Mouse (Mus musculus) embryonic facial prominence, embryonic 15.5 days (tissue): Measurements from ENCODE around the gene Smchd1. TPM values are rescaled to one million over a fixed set of nuclear protein-coding genes. Genes with fewer than 3 reads are reported as not detected.
"Not testable (repeated sequence)": the region's sequence is repeated elsewhere in the genome, so short reads cannot be mapped to it uniquely, and the experiment has no call there.

Experiments used
- ATAC-seq: fragments of 200-750 bp; cut with Nextera tagmentation; 2 replicates; pipeline ENCODE4 v1.8.0; 2017; ENCODE audit warnings: low read depth, moderate TSS enrichment; ENCODE audit not compliant: insufficient number of reproducible peaks, low FRiP score, low TSS enrichment
- H3K27ac ChIP-seq: fragments of 300-500 bp; sonication (generic); replicated peaks from 2 replicates; pipeline ENCODE4 v1.5.1; 2015; ENCODE audit warnings: mild to moderate bottlenecking, inconsistent platforms
- H3K27me3 ChIP-seq: fragments of 300-500 bp; sonication (generic); 2 replicates; pipeline ENCODE4 v1.6.1; 2015; ENCODE audit warnings: inconsistent platforms
- H3K36me3 ChIP-seq: fragments of 300-500 bp; sonication (generic); 2 replicates; pipeline ENCODE4 v1.6.1; 2015; ENCODE audit warnings: mild to moderate bottlenecking, inconsistent platforms
- H3K4me1 ChIP-seq: fragments of 300-500 bp; sonication (generic); 2 replicates; pipeline ENCODE4 v1.6.1; 2015; ENCODE audit warnings: inconsistent platforms
- H3K4me2 ChIP-seq: fragments of 300-500 bp; sonication (generic); replicated peaks from 2 replicates; pipeline ENCODE4 v1.6.1; 2015; ENCODE audit warnings: mild to moderate bottlenecking, inconsistent platforms
- H3K4me3 ChIP-seq: fragments of 300-500 bp; sonication (generic); replicated peaks from 2 replicates; pipeline ENCODE4 v1.5.1; 2015; ENCODE audit warnings: mild to moderate bottlenecking, inconsistent platforms
- H3K9ac ChIP-seq: fragments of 300-500 bp; sonication (generic); 2 replicates; pipeline ENCODE4 v1.6.1; 2015; ENCODE audit warnings: inconsistent platforms
- H3K9me3 ChIP-seq: fragments of 300-500 bp; sonication (generic); replicated peaks from 2 replicates; pipeline ENCODE4 v1.6.1; 2016; ENCODE audit warnings: inconsistent platforms
- WGBS: fragments of 180-500 bp; shearing (Covaris S2); methylation state at CpG from one replicate; pipeline ENCODE4 v1.1.7; 2015; 5-methylcytosine and 5-hydroxymethylcytosine counted together
- polyA plus RNA-seq: library from polyadenylated mRNA; unstranded; fragments of >200 nt; fragmentation: Nextera tagmentation; extraction: Ambion mirVana; gene quantifications from 2 replicates; pipeline ENCODE4 v1.2.1, GENCODE M21; 2015

Smchd1 gene
- polyA plus RNA-seq, 1 experiment from 2014 or later: 58.8 TPM

GRCm38 (mm10) chr17:71483418-71484060, 8.4 kb upstream of the Smchd1 start:
- no peak for ATAC-seq
- Histone ChIP-seq H3K27me3 (no peaks in the 10 kb centered on the region), H3K4me3 (no peak overlapping the region), H3K4me2 (no peak overlapping the region), H3K4me1 (peaks cover 15% of the 10 kb centered on the region), H3K36me3 (no peaks in the 10 kb centered on the region), H3K9me3 (no peaks in the 10 kb centered on the region), H3K9ac (no peak overlapping the region), H3K27ac (no peak overlapping the region)
- 79% methylated on average over 7 of the region's 7 CpGs for WGBS

GRCm38 (mm10) chr17:71479381-71479901, 4.3 kb upstream of the Smchd1 start:
- Histone ChIP-seq H3K4me2 (no peak overlapping the region), H3K36me3 (no peaks in the 10 kb centered on the region), H3K9me3 (no peaks in the 10 kb centered on the region), H3K9ac (no peak overlapping the region), H3K4me3 (no peak overlapping the region), H3K4me1 (no peaks in the 10 kb centered on the region), H3K27me3 (no peaks in the 10 kb centered on the region), H3K27ac (no peak overlapping the region)
- WGBS: 46% methylated on average over 5 of the region's 5 CpGs
- no peak for ATAC-seq

DNA sequence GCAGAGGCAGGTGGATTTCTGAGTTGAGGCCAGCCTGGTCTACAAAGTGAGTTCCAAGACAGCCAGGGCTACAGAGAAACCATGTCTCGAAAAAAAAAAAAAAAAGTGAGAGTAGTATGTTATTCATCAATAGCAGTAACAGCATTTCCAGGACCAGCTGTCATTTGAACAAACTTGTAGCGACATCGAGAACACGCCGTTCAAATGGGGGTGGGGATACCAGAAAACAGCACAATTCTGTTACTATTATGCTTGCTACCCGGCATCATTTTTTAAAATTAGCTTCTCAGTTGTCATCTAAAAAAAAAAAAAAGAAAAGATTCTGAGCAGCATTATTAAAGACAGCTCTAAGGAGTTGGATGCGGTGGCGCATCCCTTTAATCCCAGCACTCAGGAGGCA, 2.3 kb upstream of the Smchd1 start:
- H3K9ac ChIP-seq: no peak overlapping the region
- WGBS: 97% methylated on average over 8 of the region's 8 CpGs
- ATAC-seq: no peak
- H3K27ac ChIP-seq: no peak overlapping the region
- no peak overlapping the region for H3K4me3 ChIP-seq
- H3K27me3 ChIP-seq: no peaks in the 10 kb centered on the region
- no peaks in the 10 kb centered on the region for H3K9me3 ChIP-seq
- H3K4me2 ChIP-seq: no peak overlapping the region
- H3K36me3 ChIP-seq: no peaks in the 10 kb centered on the region
- H3K4me1 ChIP-seq: peaks cover 6% of the 10 kb centered on the region

DNA sequence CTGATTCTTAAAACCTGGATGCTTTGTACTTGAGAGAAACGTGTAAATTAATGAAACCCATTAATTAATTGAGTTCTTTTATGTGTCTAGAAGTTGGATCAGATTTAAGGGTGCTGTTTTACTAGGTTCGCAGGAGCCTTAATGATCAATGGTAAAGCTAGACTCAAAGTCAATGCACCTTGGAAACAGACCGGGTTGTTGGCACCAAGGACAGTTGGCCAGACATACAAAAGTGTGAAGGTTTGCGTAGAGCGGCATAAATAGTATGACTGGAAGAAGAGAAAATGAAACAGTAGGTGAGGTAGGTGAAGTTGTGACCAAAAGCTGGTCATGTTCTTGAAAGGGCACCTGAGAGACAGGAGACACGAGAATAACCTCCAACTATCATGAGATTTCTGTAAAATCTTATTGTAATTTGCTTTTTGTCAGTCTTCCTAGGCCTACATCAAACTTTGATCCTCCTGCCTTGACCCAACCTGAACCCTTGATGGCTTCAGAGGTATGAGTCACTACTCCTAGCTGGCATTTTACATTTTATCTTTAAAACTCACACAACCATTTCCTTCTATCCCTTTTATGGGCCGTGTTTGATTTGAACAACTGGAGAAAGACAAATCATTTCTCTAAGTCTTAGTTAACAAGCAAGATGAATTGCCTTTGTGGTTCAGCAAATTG, 1.3 kb upstream of the Smchd1 start:
- no peaks in the 10 kb centered on the region for H3K27me3 ChIP-seq
- no peaks in the 10 kb centered on the region for H3K36me3 ChIP-seq
- no peaks in the 10 kb centered on the region for H3K9me3 ChIP-seq
- no peak overlapping the region for H3K9ac ChIP-seq
- peaks cover 6% of the 10 kb centered on the region for H3K4me1 ChIP-seq
- 75% methylated on average over 7 of the region's 7 CpGs for WGBS
- peak overlapping the region; percentile 94 for H3K4me3 ChIP-seq
- no peak for ATAC-seq
- H3K27ac ChIP-seq: peak overlapping the region; percentile 99; the same call in 1 of the 2 replicates
- H3K4me2 ChIP-seq: peak overlapping the region; percentile 74

GRCm38 (mm10) chr17:71475705-71476089, 554 bp upstream of the Smchd1 start:
- H3K9ac ChIP-seq: peak overlapping the region; percentile 86
- no peaks in the 10 kb centered on the region for H3K27me3 ChIP-seq
- peak overlapping the region; percentile 99 for H3K27ac ChIP-seq
- peak; percentile 56 for ATAC-seq
- WGBS: under 1% methylated on average over 31 of the region's 31 CpGs
- H3K9me3 ChIP-seq: no peaks in the 10 kb centered on the region
- H3K4me3 ChIP-seq: peak overlapping the region; percentile 94
- H3K4me1 ChIP-seq: peaks cover 6% of the 10 kb centered on the region
- H3K36me3 ChIP-seq: no peaks in the 10 kb centered on the region
- peak overlapping the region; percentile 74 for H3K4me2 ChIP-seq

- peak overlapping the region; percentile 94 for H3K4me3 ChIP-seq
- H3K4me1 ChIP-seq: peaks cover 6% of the 10 kb centered on the region
- WGBS: 13% methylated on average over 8 of the region's 8 CpGs
- H3K27ac ChIP-seq: no peak overlapping the region
- no peaks in the 10 kb centered on the region for H3K27me3 ChIP-seq
- no peaks in the 10 kb centered on the region for H3K9me3 ChIP-seq
- H3K9ac ChIP-seq: peak overlapping the region; percentile 86; the same call in 1 of the 2 replicates
- no peaks in the 10 kb centered on the region for H3K36me3 ChIP-seq
- H3K4me2 ChIP-seq: peak overlapping the region; percentile 74
- no peak for ATAC-seq
These were observed 1.0 kb downstream of the Smchd1 start for GRCm38 (mm10) chr17:71474128-71474527.

DNA sequence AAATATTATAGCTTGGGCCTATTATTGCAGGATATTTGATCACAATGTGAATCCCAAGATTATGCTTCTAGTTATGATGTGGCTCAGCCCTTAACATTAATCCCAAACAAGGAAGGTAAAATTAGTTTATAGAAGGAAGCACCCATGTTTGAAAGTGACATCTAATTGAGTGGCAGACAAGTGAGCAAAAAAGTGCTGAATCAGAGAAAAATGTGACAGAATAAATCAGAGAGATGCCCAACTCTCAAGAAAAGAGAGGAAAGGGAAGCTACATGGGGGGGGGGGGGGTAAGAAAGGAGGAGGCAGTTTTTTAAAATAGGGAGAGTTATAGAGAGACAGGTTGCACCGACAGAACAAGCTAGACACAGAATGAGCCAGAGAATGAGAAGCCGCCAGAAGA, 3.9 kb downstream of the Smchd1 start:
- no peak for ATAC-seq
- H3K9ac ChIP-seq: no peak overlapping the region

GRCm38 (mm10) chr17:71460312-71460711, 14.8 kb downstream of the Smchd1 start:
- Histone ChIP-seq H3K4me1 (no peaks in the 10 kb centered on the region), H3K27me3 (no peaks in the 10 kb centered on the region), H3K36me3 (peaks cover 48% of the 10 kb centered on the region), H3K9me3 (no peaks in the 10 kb centered on the region), H3K4me3 (no peak overlapping the region), H3K9ac (no peak overlapping the region), H3K4me2 (no peak overlapping the region), H3K27ac (no peak overlapping the region)
- WGBS: 93% methylated on average over 3 of the region's 3 CpGs
- ATAC-seq: no peak

More for the DNA sequence above, 3.9 kb downstream of the Smchd1 start:
- Histone ChIP-seq H3K27ac (no peak overlapping the region), H3K4me3 (no peak overlapping the region), H3K4me2 (no peak overlapping the region), H3K36me3 (no peaks in the 10 kb centered on the region), H3K9me3 (no peaks in the 10 kb centered on the region), H3K27me3 (no peaks in the 10 kb centered on the region), H3K4me1 (peaks cover 6% of the 10 kb centered on the region)
- WGBS: 81% methylated on average over 2 of the region's 2 CpGs

GRCm38 (mm10) chr17:71459818-71460217, 15.3 kb downstream of the Smchd1 start, which contains the start of gene Gm4707:
Gm4707 (minus strand) TSS chr17:71459918.
- Histone ChIP-seq H3K36me3 (peaks cover 50% of the 10 kb centered on the region), H3K4me1 (no peaks in the 10 kb centered on the region), H3K27me3 (no peaks in the 10 kb centered on the region), H3K4me2 (no peak within 1 kb of the TSS), H3K9ac (no peak within 1 kb of the TSS), H3K27ac (no peak within 1 kb of the TSS), H3K4me3 (no peak within 1 kb of the TSS), H3K9me3 (no peaks in the 10 kb centered on the region)
- WGBS: 95% methylated on average over 2 of the region's 2 CpGs
- no peak for ATAC-seq

DNA sequence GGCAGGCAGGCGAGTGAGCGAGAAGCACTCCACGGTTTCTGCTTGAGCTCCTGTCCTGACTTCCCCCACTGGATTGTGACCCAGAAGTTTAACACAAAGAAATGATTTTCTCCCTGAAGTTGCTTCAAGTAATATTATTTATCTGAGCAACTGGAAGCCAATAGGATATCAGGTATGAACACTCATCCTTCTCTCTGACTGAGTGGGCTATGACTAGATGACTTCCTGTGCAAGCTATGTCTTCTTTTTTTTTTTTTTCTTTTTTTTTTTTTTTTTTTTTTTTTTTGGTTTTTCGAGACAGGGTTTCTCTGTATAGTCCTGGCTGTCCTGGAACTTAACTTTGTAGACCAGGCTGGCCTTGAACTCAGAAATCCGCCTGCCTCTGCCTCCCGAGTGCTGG, 17.8 kb downstream of the Smchd1 start:
- 90% methylated on average over 6 of the region's 6 CpGs for WGBS
- not testable (repeated sequence) for H3K9ac ChIP-seq, H3K4me3 ChIP-seq, H3K4me2 ChIP-seq, H3K27me3 ChIP-seq, H3K9me3 ChIP-seq, ATAC-seq, H3K4me1 ChIP-seq, H3K27ac ChIP-seq
- H3K36me3 ChIP-seq: peaks cover 35% of the 10 kb centered on the region

DNA sequence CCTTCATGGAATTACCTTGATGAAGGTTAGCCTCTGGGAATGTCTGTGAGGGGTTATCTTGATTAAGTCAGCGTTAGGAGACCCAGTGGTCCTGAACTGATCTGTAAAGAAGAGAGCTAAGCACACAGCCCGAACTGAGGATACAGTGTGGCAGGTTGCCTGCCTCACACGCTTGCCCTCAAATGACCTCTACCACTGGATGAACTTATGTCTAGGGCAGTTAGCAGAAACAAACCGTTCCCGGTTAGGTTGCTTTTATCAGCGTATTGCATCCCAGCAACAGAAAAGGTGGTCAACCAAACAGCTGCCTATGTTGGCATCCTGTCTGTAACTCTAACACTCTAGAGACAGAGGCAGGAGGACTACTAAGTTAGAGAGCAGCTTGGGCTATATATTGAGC, 30.0 kb downstream of the Smchd1 start:
- H3K9me3 ChIP-seq: no peaks in the 10 kb centered on the region
- H3K4me2 ChIP-seq: no peak overlapping the region
- 94% methylated on average over 6 of the region's 6 CpGs for WGBS

More for the DNA sequence above, 30.0 kb downstream of the Smchd1 start:
- Histone ChIP-seq H3K27me3 (no peaks in the 10 kb centered on the region), H3K9ac (no peak overlapping the region), H3K4me1 (no peaks in the 10 kb centered on the region), H3K27ac (no peak overlapping the region), H3K36me3 (peaks cover 39% of the 10 kb centered on the region), H3K4me3 (no peak overlapping the region)
- no peak for ATAC-seq
